ENCODE assay signal across 15 mouse cellular contexts in genomic region chr2:74210210-74210609, GRCm38 (mm10).
DNase-seq lines count a peak whose midpoint lies in the region; ATAC-seq and TF ChIP-seq lines count a peak whose summit lies in the region.
"Had no signal": no experiment of that assay in that cellular context is flagged by ENCODE, and none has a peak within 500 bp of the region (broad histone marks: within the 10 kb centered on the region; RNA-seq: fewer than 3 reads in every experiment).

No protein-coding gene starts in this region.

- 46% methylated on average over 9 of the region's 9 CpGs for WGBS in neural tube, embryonic 12.5 days
- 44% methylated on average over 9 of the region's 9 CpGs for WGBS in hindbrain, embryonic 13.5 days
- 48% methylated on average over 9 of the region's 9 CpGs for WGBS in limb, embryonic 15.5 days
- WGBS in cerebellum, adult 2 months = 58% methylated on average over 9 of the region's 9 CpGs

- no peak overlapping the region for H3K4me2 ChIP-seq in neural tube, embryonic 12.5 days (replicated peaks)
- no peak overlapping the region; the same call in 1 of the 2 replicates for H3K4me2 ChIP-seq in hindbrain, embryonic 13.5 days
- no peak overlapping the region for H3K4me2 ChIP-seq in limb, embryonic 15.5 days
- H3K4me2 ChIP-seq: heart, embryonic 12.5 days; liver, embryonic 12.5 days had no signal

- H3K36me3 ChIP-seq in neural tube, embryonic 12.5 days = no peaks in the 10 kb centered on the region
- H3K36me3 ChIP-seq in hindbrain, embryonic 13.5 days = no peaks in the 10 kb centered on the region
- H3K36me3 ChIP-seq in limb, embryonic 15.5 days = no peaks in the 10 kb centered on the region
- H3K36me3 ChIP-seq: heart, embryonic 12.5 days; liver, embryonic 12.5 days had no signal

- TF ChIP-seq POLR2A in cerebellum, adult 2 months (IDR thresholded peaks at IDR 0.05; ENCODE audit: borderline replicate concordance, insufficient read depth, low read length) = no peak

- H3K4me1 ChIP-seq in neural tube, embryonic 12.5 days = peaks cover 10% of the 10 kb centered on the region; the same call in 1 of the 2 replicates
- peaks cover 17% of the 10 kb centered on the region for H3K4me1 ChIP-seq in hindbrain, embryonic 13.5 days (replicated peaks)
- H3K4me1 ChIP-seq in limb, embryonic 15.5 days = peaks cover 11% of the 10 kb centered on the region; the same call in 1 of the 2 replicates
- H3K4me1 ChIP-seq in cerebellum, adult 2 months (ENCODE audit: control insufficient read depth, insufficient read depth, low read length) = no peaks in the 10 kb centered on the region
- H3K4me1 ChIP-seq: liver, embryonic 12.5 days had no signal

- H3K4me3 ChIP-seq in neural tube, embryonic 12.5 days = no peak overlapping the region
- no peak overlapping the region for H3K4me3 ChIP-seq in hindbrain, embryonic 13.5 days
- H3K4me3 ChIP-seq in limb, embryonic 15.5 days = no peak overlapping the region
- H3K4me3 ChIP-seq in cerebellum, adult 2 months (replicated peaks; ENCODE audit: insufficient read depth, low read depth, low read length) = no peak overlapping the region
- H3K4me3 ChIP-seq: heart, embryonic 12.5 days; liver, embryonic 12.5 days had no signal

- no peak for DNase-seq in neural tube, embryonic 10.5 days (ENCODE audit: extremely low spot score, low spot score)
- no peak for DNase-seq in lung, postnatal 25 days (ENCODE audit: low spot score)
- DNase-seq in gastrocnemius, postnatal 10 days = no peak
- DNase-seq in cerebellum, adult 2 months = no peak
- no peak for DNase-seq in adrenal gland, postnatal 25 days
- DNase-seq: heart, postnatal 4 days; kidney, adult 11 months; kidney, postnatal 10 days; spleen, adult 18-20 months had no signal

- no peak for TF ChIP-seq CTCF in cerebellum, adult 2 months (IDR thresholded peaks at IDR 0.05; ENCODE audit: borderline replicate concordance, insufficient read depth, low read depth, low read length)

- no peak overlapping the region for H3K9ac ChIP-seq in neural tube, embryonic 12.5 days
- no peak overlapping the region for H3K9ac ChIP-seq in hindbrain, embryonic 13.5 days
- no peak overlapping the region for H3K9ac ChIP-seq in limb, embryonic 15.5 days
- H3K9ac ChIP-seq: heart, embryonic 12.5 days; liver, embryonic 12.5 days had no signal

- H3K9me3 ChIP-seq in neural tube, embryonic 12.5 days = no peaks in the 10 kb centered on the region
- H3K9me3 ChIP-seq in hindbrain, embryonic 13.5 days = no peaks in the 10 kb centered on the region
- H3K9me3 ChIP-seq in limb, embryonic 15.5 days = no peaks in the 10 kb centered on the region
- H3K9me3 ChIP-seq: heart, embryonic 12.5 days; liver, embryonic 12.5 days had no signal

- H3K27ac ChIP-seq in neural tube, embryonic 12.5 days = no peak overlapping the region
- H3K27ac ChIP-seq in hindbrain, embryonic 13.5 days = peak overlapping the region; percentile 14; the same call in 1 of the 2 replicates
- H3K27ac ChIP-seq in limb, embryonic 15.5 days = peak overlapping the region; percentile 11; the same call in 1 of the 2 replicates
- H3K27ac ChIP-seq in cerebellum, adult 2 months (ENCODE audit: insufficient read depth, low read length) = no peak overlapping the region
- H3K27ac ChIP-seq: liver, embryonic 12.5 days had no signal

- H3K27me3 ChIP-seq in neural tube, embryonic 12.5 days (replicated peaks) = no peaks in the 10 kb centered on the region
- no peaks in the 10 kb centered on the region for H3K27me3 ChIP-seq in hindbrain, embryonic 13.5 days
- H3K27me3 ChIP-seq in limb, embryonic 15.5 days = no peaks in the 10 kb centered on the region
- no peaks in the 10 kb centered on the region for H3K27me3 ChIP-seq in cerebellum, adult 2 months (ENCODE audit: control insufficient read depth, insufficient read depth, low read length)
- H3K27me3 ChIP-seq: heart, embryonic 12.5 days; liver, embryonic 12.5 days had no signal

- ATAC-seq in neural tube, embryonic 12.5 days (ENCODE audit: low FRiP score, low read depth) = 0 out of 2 replicates have a peak, but pooled peaks have one; percentile 44
- ATAC-seq in hindbrain, embryonic 13.5 days (ENCODE audit: low FRiP score) = 0 out of 2 replicates have a peak, but pooled peaks have one; percentile 32
- ATAC-seq in limb, embryonic 15.5 days (ENCODE audit: insufficient number of reproducible peaks, low FRiP score, low TSS enrichment, low read depth) = no peak
- ATAC-seq: liver, embryonic 12.5 days; lung, postnatal 0 days had no signal

Comparison
In these comparisons a context has a peak if more than half of its experiments do, and no peak if none do; other contexts are left out.
1. H3K27ac ChIP-seq: peak in hindbrain, embryonic 13.5 days (single experiment) and limb, embryonic 15.5 days (single experiment); none in neural tube, embryonic 12.5 days (single experiment) and cerebellum, adult 2 months (single experiment).